Mouse (Mus musculus) CD4-positive, CD25-positive, alpha-beta regulatory T cell (primary cell): ENCODE measurements around the gene Olfr368. TPM values are rescaled to one million over a fixed set of nuclear protein-coding genes. Genes with fewer than 3 reads are reported as not detected.

Experiments used
- polyA plus RNA-seq: library from polyadenylated mRNA; unstranded; fragments of 100-300 nt; shearing (Covaris generic); gene quantifications from one replicate; pipeline ENCODE4 v1.2.1, GENCODE M21; 2017

Gene Olfr368
- polyA plus RNA-seq, result not detected

GRCm38 (mm10) chr2:37326215-37326614 is at the start of gene Olfr368:
Gene Olfr368 (plus strand): TSS chr2:37326515.

GRCm38 (mm10) chr2:37358633-37359540 is 32.6 kb downstream of the Olfr368 start, which contains the start of gene Pdcl:
Gene Pdcl (minus strand): TSS chr2:37359332.

Other genes with a start within 250 kb of the Olfr368 start
- not detected for gene Olfr361, start 237.2 kb upstream of the Olfr368 start, polyA plus RNA-seq
- gene Olfr362, start 208.6 kb upstream of the Olfr368 start, polyA plus RNA-seq, result not detected
- gene Olfr364-ps1, start 187.2 kb upstream of the Olfr368 start, polyA plus RNA-seq, result not detected
- gene Olfr365, start 138.3 kb upstream of the Olfr368 start, polyA plus RNA-seq, result not detected
- not detected for gene Olfr366, start 114.9 kb upstream of the Olfr368 start, polyA plus RNA-seq
- 32.0 TPM for gene Pdcl, start 32.8 kb downstream of the Olfr368 start, polyA plus RNA-seq
- 38.5 TPM for gene Rc3h2, start 96.4 kb downstream of the Olfr368 start, polyA plus RNA-seq
- gene Zbtb26, start 116.6 kb downstream of the Olfr368 start, polyA plus RNA-seq, result 5.0 TPM
- 5.5 TPM for gene Zbtb6, start 116.7 kb downstream of the Olfr368 start, polyA plus RNA-seq
- gene Rabgap1, start 116.8 kb downstream of the Olfr368 start, polyA plus RNA-seq, result 65.7 TPM
- gene Gpr21, start 189.8 kb downstream of the Olfr368 start, polyA plus RNA-seq, result 1.3 TPM